7 mouse cellular contexts compared by ENCODE assay signal in genomic region chr13:106835844-106836526, GRCm38 (mm10).
DNase-seq lines count a peak whose midpoint lies in the region; ATAC-seq and TF ChIP-seq lines count a peak whose summit lies in the region.

No protein-coding gene starts in this region.

- H3K9me3 ChIP-seq in liver, postnatal 0 days (ENCODE audit: low read length) = no peaks in the 10 kb centered on the region

- no peak for TF ChIP-seq CTCF in cortical plate, adult 2 months (IDR thresholded peaks at IDR 0.05; ENCODE audit: extremely low read depth, insufficient read depth, low read length)
- no peak for TF ChIP-seq CTCF in liver, postnatal 0 days (IDR thresholded peaks at IDR 0.05; ENCODE audit: low read depth)
- no peak for TF ChIP-seq CTCF in spleen, adult 2 months (IDR thresholded peaks at IDR 0.05; ENCODE audit: extremely low read depth, insufficient read depth, insufficient read length, insufficient replicate concordance)

- peak overlapping the region; percentile 26; the same call in 1 of the 2 replicates for H3K4me3 ChIP-seq in cortical plate, adult 2 months (ENCODE audit: insufficient read depth, low read length)
- peak overlapping the region; percentile 25 for H3K4me3 ChIP-seq in liver, postnatal 0 days (ENCODE audit: low read depth, low read length)
- H3K4me3 ChIP-seq in spleen, adult 2 months (ENCODE audit: extremely low read depth, insufficient read depth, insufficient read length) = peak overlapping the region; percentile 51

- peak overlapping the region; percentile 56 for H3K4me2 ChIP-seq in liver, postnatal 0 days (ENCODE audit: low read depth, low read length)

- 22% methylated on average over 15 of the region's 15 CpGs for WGBS in liver, postnatal 0 days (ENCODE audit: insufficient replicate concordance)
- 6% methylated on average over 15 of the region's 15 CpGs for WGBS in spleen, adult 2 months

- TF ChIP-seq POLR2A in cortical plate, adult 2 months (IDR thresholded peaks at IDR 0.05; ENCODE audit: extremely low read depth, insufficient read depth, low read length) = no peak
- no peak; the same call in 1 of the 2 replicates for TF ChIP-seq POLR2A in spleen, adult 2 months (IDR thresholded peaks at IDR 0.05; ENCODE audit: low read depth, low read length)

- peak; percentile 70 for ATAC-seq in liver, postnatal 0 days

- no peak overlapping the region for H3K9ac ChIP-seq in liver, postnatal 0 days (replicated peaks)

- no peak overlapping the region for H3K27ac ChIP-seq in cortical plate, adult 2 months (ENCODE audit: insufficient read depth, low read length)
- H3K27ac ChIP-seq in liver, postnatal 0 days (ENCODE audit: low read depth) = no peak overlapping the region
- 0 out of 2 replicates have a peak overlapping the region, but pooled peaks have one; percentile 7 for H3K27ac ChIP-seq in spleen, adult 2 months (ENCODE audit: insufficient read depth, low read length)

- H3K4me1 ChIP-seq in cortical plate, adult 2 months (ENCODE audit: control insufficient read depth, insufficient read depth, low read length) = peaks cover 5% of the 10 kb centered on the region
- H3K4me1 ChIP-seq in liver, postnatal 0 days (ENCODE audit: insufficient read depth) = no peaks in the 10 kb centered on the region
- peaks cover 3% of the 10 kb centered on the region; the same call in 1 of the 2 replicates for H3K4me1 ChIP-seq in spleen, adult 2 months (ENCODE audit: control insufficient read depth, insufficient read depth, insufficient read length)

- TF ChIP-seq EP300 in liver, postnatal 0 days (IDR thresholded peaks at IDR 0.05; ENCODE audit: low read depth) = no peak; the same call in none of the 2 replicates

- intact Hi-C loops in heart, postnatal 36 days (cut with DNase I) = loop anchor here (5.0 kb wide), 1 partner anchor 74 kb away; no protein-coding TSS in a partner anchor

- peak; percentile 17 for DNase-seq in spleen, adult 12 weeks (ENCODE audit: low spot score)
- DNase-seq in spleen, postnatal 14 days (ENCODE audit: low spot score in 2 of 2) = no peak
- DNase-seq in heart, postnatal 36 days = peak; percentile 47
- DNase-seq in liver, postnatal 0 days = no peak
- DNase-seq in spleen, adult 2 months (ENCODE audit: low read depth in 1 of 2, low spot score in 2 of 2) = peak; percentile 28 to 65
- no peak for DNase-seq in ovary, postnatal 10 days (ENCODE audit: low spot score)

- H3K36me3 ChIP-seq in liver, postnatal 0 days (replicated peaks; ENCODE audit: insufficient read depth, low read length) = no peaks in the 10 kb centered on the region; the same call in 1 of the 2 replicates
- H3K36me3 ChIP-seq in spleen, adult 2 months (ENCODE audit: control insufficient read depth, insufficient read depth, low read length) = peaks cover 1% of the 10 kb centered on the region; the same call in 1 of the 2 replicates

- no peaks in the 10 kb centered on the region for H3K27me3 ChIP-seq in liver, postnatal 0 days (ENCODE audit: insufficient read depth, low read length)
- no peaks in the 10 kb centered on the region for H3K27me3 ChIP-seq in spleen, adult 2 months (ENCODE audit: control insufficient read depth, insufficient read depth, low read length)

Comparison
In these comparisons a context has a peak if more than half of its experiments do, and no peak if none do; other contexts are left out.
1. DNase-seq: peak in spleen, adult 12 weeks (single experiment), heart, postnatal 36 days (2 of 2) and spleen, adult 2 months (2 of 2); none in spleen, postnatal 14 days (0 of 2), liver, postnatal 0 days (single experiment) and ovary, postnatal 10 days (single experiment).
2. Peak in every context shown above with its lines, with median percentiles within 50 percentile points of each other: H3K4me3 ChIP-seq.